Mouse (Mus musculus) embryo, embryonic 11 days (tissue): ENCODE data around the gene Psmd7.
"Not testable (repeated sequence)": the region's sequence is repeated elsewhere in the genome, so short reads cannot be mapped to it uniquely, and the experiment has no call there.

Experiments used
- DNase-seq: peaks from one replicate; pipeline ENCODE4 v3.0.0-alpha.2; 2015

Gene Psmd7

DNA sequence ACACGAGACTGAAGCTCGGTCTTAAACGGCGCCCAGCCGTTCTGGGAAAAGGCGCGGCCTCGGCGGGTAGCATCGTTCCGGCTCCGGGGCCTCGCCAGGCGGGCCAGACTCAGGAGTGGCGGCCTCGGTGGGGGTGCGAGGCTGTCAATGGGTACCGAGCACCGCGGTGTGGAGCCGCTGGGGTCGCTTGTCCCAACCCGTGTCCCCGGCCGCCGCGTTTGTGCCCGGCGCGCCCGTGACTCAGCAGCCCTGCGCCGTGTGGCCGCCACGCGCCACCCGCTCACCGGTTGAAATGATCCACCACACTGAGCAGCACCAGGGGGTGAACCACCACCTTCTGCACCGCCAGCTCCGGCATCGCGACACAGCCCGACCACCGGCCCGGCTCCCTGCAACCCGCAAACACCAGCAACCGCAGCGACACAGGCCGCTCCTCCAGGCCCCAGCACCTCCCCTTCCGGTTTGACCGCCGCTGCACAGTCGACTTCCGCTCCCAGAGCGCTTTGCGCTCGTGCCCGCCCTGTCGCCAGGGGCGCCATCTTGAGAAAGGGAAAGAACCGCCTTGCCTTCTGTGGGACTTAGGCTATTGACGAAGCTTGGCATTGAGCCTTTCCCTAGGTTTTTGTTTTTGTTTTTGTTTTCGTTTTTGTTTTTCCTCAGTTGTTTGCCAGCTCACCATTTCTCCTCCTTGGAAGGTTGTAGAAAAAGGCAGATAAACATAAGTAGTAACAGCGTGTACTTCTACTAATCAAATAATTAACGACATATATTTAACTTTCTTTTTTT is at the start of gene Psmd7:
Gene Psmd7 (minus strand): TSS at position 470 of the 786 bp plus-strand sequence.
- DNase-seq = peak; percentile 97

DNA sequence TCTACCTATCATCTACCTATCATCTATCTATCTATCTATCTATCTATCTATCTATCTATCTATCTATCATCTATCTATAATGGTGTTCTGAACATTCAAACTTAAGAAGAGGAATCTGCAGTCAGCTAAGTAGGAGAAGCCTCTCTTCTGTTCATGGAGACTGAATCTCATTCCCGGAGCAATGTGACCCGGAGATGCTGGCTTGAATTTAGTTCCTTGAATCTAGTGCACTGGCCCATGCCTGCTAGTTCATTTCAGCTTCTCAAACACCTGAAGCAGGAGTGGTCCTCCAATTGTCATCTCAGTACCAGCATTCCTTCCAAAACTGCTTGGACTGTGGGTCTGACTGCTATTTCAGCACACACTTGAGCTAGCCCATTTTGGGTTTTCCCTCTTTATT is 45.5 kb upstream of the Psmd7 start:
- DNase-seq = no peak

GRCm38 (mm10) chr8:107629701-107630100 is 41.4 kb upstream of the Psmd7 start:
- DNase-seq = no peak

DNA sequence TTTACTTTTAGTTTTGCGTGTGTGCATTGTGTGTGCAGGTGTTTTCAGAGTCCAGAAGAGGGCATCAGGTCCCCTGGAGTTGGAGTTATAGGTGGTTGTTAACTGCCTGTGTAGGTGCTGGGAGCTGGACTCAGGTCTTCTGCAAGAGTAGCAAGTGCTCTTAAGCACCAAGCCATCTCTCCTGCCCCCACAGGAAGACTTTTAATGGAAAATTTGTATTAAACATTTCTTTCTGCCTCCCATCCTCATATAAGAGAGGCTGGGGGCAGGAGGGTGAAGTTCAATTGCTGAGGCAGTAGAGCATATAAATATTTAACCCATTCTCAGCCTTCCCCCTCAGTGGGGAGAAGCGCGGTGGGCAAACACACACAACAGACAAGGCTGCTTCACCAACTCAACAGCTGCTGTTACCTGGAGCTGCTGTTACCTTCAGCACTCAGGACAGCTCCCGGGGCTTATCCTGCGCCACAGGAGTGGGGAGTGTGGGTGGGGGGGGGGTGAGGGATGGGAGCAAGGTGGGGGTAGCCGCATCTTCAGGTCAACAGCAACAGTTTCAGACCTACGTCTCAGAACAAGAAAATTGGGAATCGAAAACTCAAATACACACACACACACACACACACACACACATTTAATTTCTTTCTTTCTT is 40.4 kb upstream of the Psmd7 start:
- peak; percentile 59 for DNase-seq

DNA sequence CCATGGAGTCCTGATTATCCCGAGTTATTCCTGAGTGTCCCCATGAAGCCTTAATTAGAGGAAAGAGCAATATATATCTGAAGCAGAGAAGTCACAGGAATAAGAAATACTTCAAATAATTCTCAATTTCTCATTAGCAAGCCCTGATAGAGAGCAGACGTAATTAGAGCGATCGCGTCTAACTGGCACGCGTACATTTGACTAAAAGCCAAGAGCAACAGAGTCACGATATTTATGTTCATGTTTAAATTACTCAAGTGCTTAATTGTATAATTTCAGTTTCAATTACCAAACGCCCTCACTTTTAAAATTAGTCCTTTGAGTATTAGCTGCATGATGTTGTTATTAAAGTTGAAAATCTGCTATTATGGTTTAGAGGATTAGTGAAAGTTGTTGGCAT is 39.6 kb upstream of the Psmd7 start:
- DNase-seq = no peak

GRCm38 (mm10) chr8:107624301-107624700 is 36.0 kb upstream of the Psmd7 start:
- not testable (repeated sequence) for DNase-seq

DNA sequence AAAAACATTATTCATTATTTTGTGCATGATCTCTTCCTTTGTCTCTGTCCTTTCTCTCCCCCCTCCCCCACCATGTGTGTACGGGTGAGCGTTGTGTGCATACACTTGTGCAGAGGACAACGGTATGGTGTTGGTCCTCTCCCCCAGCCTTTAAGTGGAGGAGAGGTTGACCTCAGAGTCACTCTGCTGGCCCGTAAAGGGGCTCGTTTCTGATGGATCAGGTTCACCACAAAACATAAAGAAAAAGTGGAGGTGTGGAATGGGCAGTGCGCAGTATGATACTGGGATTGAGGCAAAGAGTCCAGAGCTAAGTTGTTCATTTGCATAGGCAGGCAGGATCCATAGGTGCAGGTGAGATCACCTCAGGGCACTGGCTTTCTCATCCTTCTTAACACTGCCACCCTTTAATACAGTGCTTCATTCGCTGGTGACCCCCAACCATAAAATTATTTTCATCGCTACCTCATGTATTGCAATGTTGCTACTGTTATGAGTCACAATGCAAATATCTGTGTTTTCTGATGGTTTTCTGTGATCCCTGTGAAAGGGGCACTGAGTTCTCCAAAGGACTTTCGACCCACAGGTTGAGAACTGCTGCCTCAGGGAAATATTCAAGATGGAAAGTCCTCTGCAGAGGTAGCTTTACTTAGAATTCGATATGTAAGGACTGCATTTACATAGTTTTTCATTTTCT is 33.8 kb upstream of the Psmd7 start:
- no peak for DNase-seq

DNA sequence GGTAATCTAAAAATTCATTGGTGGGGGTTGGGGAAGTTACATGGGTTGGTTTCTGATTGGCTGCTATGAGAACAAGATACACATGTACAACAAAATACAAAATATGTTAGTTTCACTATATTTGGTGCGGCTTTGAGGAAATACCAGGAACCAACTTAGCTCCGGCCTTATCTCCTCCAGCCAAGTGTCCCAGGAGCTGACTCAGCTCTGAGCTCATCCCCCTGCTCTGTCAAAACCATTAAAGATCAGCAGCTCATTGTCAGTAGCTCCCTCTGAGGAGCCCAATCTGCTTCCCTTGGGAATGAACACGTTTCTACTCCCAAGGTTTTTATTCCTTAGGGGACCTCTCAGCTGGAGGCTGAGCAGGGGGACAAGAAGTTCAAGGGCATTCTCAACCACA is 32.9 kb upstream of the Psmd7 start:
- DNase-seq = no peak

DNA sequence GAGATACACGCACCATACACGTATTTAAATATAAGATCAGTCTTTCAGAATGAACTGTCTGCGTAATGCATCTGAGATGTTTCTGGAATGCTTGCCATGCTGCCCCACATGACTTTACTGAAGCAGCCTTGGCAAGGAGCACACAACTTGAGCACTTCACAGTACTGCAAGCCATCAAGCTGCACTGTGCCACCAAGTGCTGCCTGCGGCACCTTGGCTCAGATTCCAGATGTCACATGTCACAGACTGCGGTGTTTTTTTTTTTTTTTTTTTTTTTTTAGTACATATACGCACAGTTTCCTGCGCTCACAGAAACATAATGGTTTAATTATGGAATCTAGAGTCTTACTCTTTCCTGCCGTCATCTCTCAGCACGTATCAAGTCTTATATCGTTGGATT is 30.2 kb upstream of the Psmd7 start:
- DNase-seq = no peak

GRCm38 (mm10) chr8:107613411-107613810 is 25.1 kb upstream of the Psmd7 start:
- no peak for DNase-seq

DNA sequence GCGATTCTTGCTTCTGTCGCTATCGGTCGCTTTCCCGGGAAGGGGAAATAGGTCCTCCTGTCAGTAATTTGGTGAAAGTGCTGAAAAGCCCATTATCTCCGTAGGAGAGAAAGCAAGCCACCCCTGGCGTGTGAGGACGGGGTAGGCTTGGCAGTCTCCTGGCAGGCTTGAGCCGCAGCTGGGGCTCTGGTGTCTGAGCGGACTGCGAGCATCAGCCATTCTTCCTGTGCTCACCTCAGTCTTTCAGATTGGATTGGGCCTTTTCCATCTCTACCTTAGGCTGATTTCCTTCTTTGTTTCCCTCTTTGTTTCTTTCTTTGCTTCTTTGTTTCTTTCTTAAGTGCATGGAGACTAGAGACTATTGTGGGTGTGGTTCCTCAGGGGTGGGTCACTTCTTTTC is 22.6 kb upstream of the Psmd7 start:
- no peak for DNase-seq

- peak; percentile 68 for DNase-seq
These were observed 20.5 kb upstream of the Psmd7 start for GRCm38 (mm10) chr8:107608751-107609150.

DNA sequence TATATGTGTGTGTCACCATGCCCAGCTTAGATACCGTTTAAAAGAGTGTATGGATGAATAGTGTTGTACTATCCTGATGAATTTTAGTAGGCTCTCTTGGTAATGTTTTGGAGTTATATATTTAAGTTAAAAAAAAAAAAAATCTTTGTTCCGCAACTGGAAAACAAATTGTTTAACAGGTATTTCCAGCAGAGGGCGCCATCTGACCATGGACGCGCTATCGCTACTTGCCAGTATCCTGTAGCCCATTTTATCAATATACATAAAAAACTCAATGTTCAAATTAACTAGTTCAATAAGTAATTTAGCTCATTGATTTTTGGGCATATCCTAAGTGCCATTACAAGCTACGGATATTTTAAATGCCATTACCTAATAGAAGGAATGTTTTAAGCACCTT is 14.8 kb upstream of the Psmd7 start:
- DNase-seq = peak; percentile 90

GRCm38 (mm10) chr8:107599691-107600090 is 11.4 kb upstream of the Psmd7 start:
- DNase-seq = no peak

GRCm38 (mm10) chr8:107597731-107598130 is 9.5 kb upstream of the Psmd7 start:
- DNase-seq = no peak

GRCm38 (mm10) chr8:107594817-107595216 is 6.6 kb upstream of the Psmd7 start:
- DNase-seq = no peak

- no peak for DNase-seq
These were observed 5.9 kb upstream of the Psmd7 start for GRCm38 (mm10) chr8:107593967-107594729.

DNA sequence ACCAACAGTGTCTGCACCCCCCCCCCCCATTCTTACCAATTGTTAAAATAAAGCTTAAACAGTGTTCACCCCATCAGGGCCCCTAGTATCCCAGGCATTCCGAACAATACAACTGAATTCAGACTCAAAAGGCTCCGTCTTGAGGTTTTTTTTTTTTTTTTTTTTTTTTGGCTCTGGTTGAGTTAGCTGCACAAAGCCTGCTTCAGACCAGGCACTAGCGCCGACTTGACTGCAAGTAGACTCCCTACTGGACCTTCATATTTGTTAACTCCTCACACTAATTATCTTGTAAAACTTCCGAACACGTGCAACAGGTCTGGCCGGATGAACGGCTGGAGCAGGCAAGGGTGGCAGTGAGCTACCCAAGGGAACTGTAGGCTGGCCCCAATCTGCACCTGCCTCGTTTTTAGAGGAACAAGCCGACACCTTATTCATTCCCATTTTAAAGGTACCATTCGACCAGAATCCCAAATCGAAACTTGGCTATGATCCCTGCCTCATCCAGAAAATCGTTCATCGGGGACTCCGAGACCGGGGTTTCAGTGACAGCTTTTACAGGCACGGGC is 752 bp downstream of the Psmd7 start:
- DNase-seq = peak; percentile 26

DNA sequence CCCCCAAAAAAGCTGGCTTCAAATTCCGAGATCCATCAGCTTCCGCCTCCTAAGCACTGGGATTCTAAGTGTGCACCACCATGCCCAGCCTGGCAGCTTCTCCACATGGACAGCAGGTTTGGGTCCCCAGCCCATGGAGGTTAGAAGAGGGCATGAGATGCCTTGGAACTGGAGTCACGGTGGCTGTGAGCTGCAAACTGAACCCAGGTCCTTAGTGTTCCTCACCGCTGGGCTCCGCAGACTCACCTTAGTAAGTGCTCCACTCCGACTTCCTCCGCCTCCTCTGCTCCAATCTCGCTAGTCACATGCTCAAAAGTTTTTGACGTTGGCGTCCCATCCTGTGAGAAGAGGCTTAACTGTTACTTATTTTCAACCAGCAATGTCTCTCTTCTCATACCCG is 6.1 kb downstream of the Psmd7 start:
- no peak for DNase-seq

GRCm38 (mm10) chr8:107581536-107581935 is 6.7 kb downstream of the Psmd7 start:
- no peak for DNase-seq

DNA sequence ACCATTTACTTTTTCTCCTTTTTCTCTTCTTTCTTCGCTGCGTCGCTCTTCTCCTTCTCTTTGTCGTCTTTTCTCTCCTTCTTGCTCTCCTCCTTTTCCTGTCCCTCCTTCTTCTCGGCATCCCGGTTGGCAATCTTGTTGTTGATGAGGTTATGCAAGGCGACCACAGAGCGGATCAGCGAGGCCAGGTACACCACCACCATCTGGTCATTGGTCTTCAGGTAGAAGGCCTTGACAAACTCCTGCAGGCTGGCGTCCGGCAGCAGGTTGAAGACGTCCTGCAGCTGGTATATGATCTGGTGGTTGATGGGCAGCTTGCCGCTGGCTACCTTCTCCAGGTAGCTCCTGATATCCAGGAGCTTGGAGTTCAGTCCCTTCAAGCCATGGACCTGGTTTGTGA is 7.4 kb downstream of the Psmd7 start:
- DNase-seq = no peak

DNA sequence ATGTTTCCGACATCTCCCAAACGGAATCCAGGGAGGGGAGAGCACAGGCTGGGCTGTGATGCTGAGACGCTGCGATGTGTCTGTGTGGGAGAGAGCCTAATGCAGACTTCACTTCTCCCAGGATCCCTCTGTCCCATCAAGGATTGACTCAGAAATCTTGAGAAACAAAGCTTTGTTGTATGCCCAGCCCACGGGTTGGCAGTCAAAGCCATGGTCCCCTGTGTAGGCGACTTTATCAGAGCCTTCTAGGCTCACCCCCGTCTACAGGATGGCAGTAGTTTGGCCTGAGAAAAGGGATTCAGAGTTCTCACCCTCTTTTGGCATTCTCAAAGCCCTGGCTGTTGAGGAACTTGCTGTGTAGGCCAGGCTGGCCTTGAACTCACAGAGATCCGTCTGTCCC is 9.7 kb downstream of the Psmd7 start:
- no peak for DNase-seq

DNA sequence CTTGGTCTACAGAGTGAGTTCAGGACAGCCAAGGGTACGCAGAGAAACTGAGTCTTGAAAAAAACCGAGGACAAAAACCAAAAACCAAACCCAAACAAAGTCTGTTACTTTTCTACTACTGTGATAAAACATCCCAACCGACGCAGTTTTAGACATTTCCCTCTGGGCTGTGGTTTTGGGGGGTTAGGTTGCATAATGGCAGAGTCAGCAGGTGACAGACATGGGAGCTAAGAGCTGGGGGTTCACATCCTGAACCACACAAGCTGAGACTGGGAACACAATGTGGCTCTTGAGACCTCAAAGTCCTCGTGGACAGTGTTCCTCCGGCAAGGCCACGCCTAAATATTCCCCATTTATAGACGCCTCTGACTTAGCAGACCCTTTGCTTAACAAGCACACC is 10.1 kb downstream of the Psmd7 start:
- no peak for DNase-seq
